Mouse (Mus musculus) heart, embryonic 15.5 days (tissue): Measurements from ENCODE around the gene C1s2. TPM values are rescaled to one million over a fixed set of nuclear protein-coding genes. Genes with fewer than 3 reads are reported as not detected.
"Not testable (repeated sequence)": the region's sequence is repeated elsewhere in the genome, so short reads cannot be mapped to it uniquely, and the experiment has no call there.

Source experiments
- ATAC-seq: fragments of 200-750 bp; cut with Nextera tagmentation; replicated peaks from 2 replicates; pipeline ENCODE4 v1.8.0; 2017; ENCODE audit warnings: low read depth, moderate TSS enrichment; ENCODE audit not compliant: insufficient number of reproducible peaks, insufficient read depth, low FRiP score
- H3K27ac ChIP-seq: fragments of 300-500 bp; sonication (generic); 2 replicates; pipeline ENCODE4 v1.5.1; 2015; ENCODE audit warnings: mild to moderate bottlenecking, inconsistent platforms
- H3K27me3 ChIP-seq: fragments of 300-500 bp; sonication (generic); 2 replicates; pipeline ENCODE4 v1.6.1; 2015; ENCODE audit warnings: inconsistent platforms
- H3K36me3 ChIP-seq: fragments of 300-500 bp; sonication (generic); 2 replicates; pipeline ENCODE4 v1.6.1; 2015; ENCODE audit warnings: mild to moderate bottlenecking, inconsistent platforms
- H3K4me1 ChIP-seq: fragments of 300-500 bp; sonication (generic); replicated peaks from 2 replicates; pipeline ENCODE4 v1.6.1; 2015; ENCODE audit warnings: inconsistent platforms
- H3K4me2 ChIP-seq: fragments of 300-500 bp; sonication (generic); 2 replicates; pipeline ENCODE4 v1.6.1; 2015; ENCODE audit warnings: inconsistent platforms, mild to moderate bottlenecking, moderate library complexity
- H3K4me3 ChIP-seq: fragments of 300-500 bp; sonication (generic); 2 replicates; pipeline ENCODE4 v1.5.1; 2015; ENCODE audit warnings: mild to moderate bottlenecking, inconsistent platforms
- H3K9ac ChIP-seq: fragments of 300-500 bp; sonication (generic); 2 replicates; pipeline ENCODE4 v1.6.1; 2015; ENCODE audit warnings: mild to moderate bottlenecking, inconsistent platforms
- H3K9me3 ChIP-seq: fragments of 300-500 bp; sonication (generic); replicated peaks from 2 replicates; pipeline ENCODE4 v1.6.1; 2016; ENCODE audit warnings: inconsistent platforms
- WGBS: fragments of 180-500 bp; shearing (Covaris S2); methylation state at CpG from one replicate; pipeline ENCODE4 v1.1.7; 2015; ENCODE audit warnings: mixed read lengths; 5-methylcytosine and 5-hydroxymethylcytosine counted together
- polyA plus RNA-seq: library from polyadenylated mRNA; unstranded; fragments of >200 nt; fragmentation: Nextera tagmentation; extraction: Ambion mirVana; gene quantifications from 2 replicates; pipeline ENCODE4 v1.2.1, GENCODE M21; 2015

Gene C1s2
- not detected in 2 replicates for polyA plus RNA-seq

DNA sequence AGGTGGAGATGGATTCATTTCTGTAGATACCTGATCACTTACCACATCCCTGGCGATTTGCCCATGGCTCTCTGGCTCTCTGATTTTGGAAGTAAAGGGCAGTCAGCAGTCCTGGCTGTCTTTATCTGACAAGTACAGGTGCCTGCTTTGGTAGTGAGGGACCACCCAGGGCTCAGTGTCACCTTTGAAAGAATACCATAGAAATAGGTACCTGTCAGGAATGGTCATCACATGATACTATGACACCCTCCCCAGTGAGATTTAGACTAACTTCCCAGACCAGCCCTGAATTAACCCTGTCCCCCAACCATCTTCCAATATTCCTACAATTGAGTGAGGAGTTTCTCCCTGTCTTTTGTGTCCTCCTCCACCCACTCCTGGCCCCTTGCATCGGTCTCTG, at the start of gene C1s2:
Gene C1s2 (minus strand): TSS at position 101 of the 400 bp plus-strand sequence.
- 70% methylated on average over 2 of the region's 2 CpGs for WGBS
- ATAC-seq, H3K9me3 ChIP-seq: not testable (repeated sequence)

DNA sequence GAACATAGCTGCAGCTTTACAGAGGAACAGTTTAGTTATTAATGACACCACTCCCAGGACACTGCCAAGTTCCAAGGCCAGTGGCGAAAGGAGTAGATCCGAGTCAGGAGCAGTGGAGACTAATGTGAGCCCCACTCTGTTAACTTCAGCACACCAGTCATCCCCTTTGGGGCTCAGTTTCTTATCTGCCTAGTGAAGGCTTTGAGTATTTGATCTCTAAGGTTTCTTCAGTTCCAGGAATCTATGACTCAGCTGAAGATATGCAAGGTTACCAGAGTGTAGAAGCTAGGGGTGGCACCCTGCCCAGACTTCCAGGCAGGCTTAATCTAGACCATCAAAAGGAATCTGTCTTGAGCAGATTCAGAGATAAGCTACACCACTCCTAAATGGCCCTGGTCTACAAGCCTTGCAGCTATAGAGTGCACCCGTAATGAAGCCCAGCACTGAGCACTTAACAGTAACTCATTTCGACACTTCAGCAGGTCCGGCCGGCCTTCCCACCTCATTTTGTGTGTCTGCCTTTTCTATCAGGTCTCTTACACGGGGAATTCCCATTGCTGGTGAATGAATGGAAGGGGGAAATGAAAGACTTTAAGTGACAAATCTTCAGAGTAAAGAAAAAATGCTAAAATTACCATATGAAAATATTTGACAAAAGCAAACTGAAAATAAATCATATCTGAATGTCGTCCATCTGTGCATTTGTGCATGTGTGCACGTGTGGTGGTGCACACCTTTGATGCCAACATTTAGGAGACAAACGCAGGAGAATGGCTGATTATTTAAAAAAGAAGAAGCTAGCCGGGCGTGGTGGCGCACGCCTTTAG, 47.9 kb upstream of the C1s2 start:
- Histone ChIP-seq H3K27ac (no peak overlapping the region), H3K4me2 (no peak overlapping the region), H3K4me1 (peaks cover 19% of the 10 kb centered on the region), H3K36me3 (no peaks in the 10 kb centered on the region), H3K27me3 (no peaks in the 10 kb centered on the region), H3K4me3 (no peak overlapping the region), H3K9me3 (no peaks in the 10 kb centered on the region), H3K9ac (no peak overlapping the region)
- 55% methylated on average over 14 of the region's 14 CpGs for WGBS
- peak; percentile 41 for ATAC-seq

More for the DNA sequence above, at the start of gene C1s2:
- H3K4me1 ChIP-seq, H3K9ac ChIP-seq, H3K27me3 ChIP-seq, H3K4me2 ChIP-seq, H3K36me3 ChIP-seq, H3K4me3 ChIP-seq, H3K27ac ChIP-seq: not testable (repeated sequence)

GRCm38 (mm10) chr6:124682291-124682690, 46.4 kb upstream of the C1s2 start:
- peaks cover 19% of the 10 kb centered on the region for H3K4me1 ChIP-seq
- H3K9ac ChIP-seq, H3K36me3 ChIP-seq, H3K9me3 ChIP-seq, H3K27me3 ChIP-seq, ATAC-seq, H3K4me3 ChIP-seq, H3K27ac ChIP-seq, H3K4me2 ChIP-seq: not testable (repeated sequence)
- 74% methylated on average over 6 of the region's 6 CpGs for WGBS

DNA sequence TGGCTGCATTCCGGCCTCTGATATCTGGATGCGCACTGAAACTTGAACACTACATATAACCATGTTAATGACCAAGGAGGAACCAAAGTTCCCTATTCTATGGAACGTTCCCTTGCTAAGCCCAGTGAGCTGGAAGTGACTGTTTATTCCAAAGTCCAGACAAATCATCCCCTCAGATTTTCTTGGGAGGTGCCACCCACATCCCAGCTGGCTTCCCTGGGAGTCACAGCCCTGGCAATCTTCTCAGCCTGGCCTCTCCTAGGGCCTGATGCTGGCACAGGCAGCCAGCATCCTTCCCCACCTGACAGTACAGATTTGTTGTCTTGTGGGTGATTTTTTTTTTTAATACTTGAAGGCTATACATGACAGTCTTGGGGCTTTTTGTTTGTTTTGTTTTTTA, 43.6 kb upstream of the C1s2 start:
- Histone ChIP-seq H3K27ac (no peak overlapping the region), H3K27me3 (no peaks in the 10 kb centered on the region), H3K9ac (no peak overlapping the region), H3K4me1 (peaks cover 14% of the 10 kb centered on the region), H3K36me3 (no peaks in the 10 kb centered on the region), H3K9me3 (no peaks in the 10 kb centered on the region), H3K4me2 (no peak overlapping the region), H3K4me3 (no peak overlapping the region)
- 84% methylated on average over 3 of the region's 3 CpGs for WGBS
- ATAC-seq: no peak

- Histone ChIP-seq H3K36me3 (0 out of 2 replicates have a peak, but pooled peaks cover 3% of the 10 kb centered on the region), H3K27ac (no peak overlapping the region), H3K4me3 (no peak overlapping the region), H3K4me2 (no peak overlapping the region), H3K4me1 (peaks cover 12% of the 10 kb centered on the region), H3K9me3 (no peaks in the 10 kb centered on the region), H3K9ac (no peak overlapping the region), H3K27me3 (no peaks in the 10 kb centered on the region)
- no peak for ATAC-seq
- WGBS: 66% methylated on average over 7 of the region's 7 CpGs
These were observed 42.9 kb upstream of the C1s2 start for GRCm38 (mm10) chr6:124678769-124679168.

DNA sequence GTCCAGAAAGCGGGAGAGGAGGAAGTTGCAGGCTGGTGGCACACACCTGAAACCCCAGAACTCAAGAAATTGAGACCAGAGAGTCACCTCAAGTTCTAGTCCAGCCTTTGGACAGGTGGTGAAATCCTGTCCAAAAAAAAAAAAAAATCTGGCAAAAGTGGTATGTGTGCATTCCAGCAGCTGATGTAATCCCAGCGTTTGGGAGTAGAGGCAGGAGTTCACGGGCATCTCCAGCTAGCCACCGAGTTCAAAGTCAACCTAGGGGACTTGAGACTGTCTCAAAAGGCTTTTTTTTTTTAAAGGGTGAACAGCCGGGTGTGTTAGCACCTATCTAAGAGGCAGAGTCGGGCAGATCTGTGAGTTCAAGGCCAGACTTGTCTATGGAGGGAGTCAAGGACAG, 40.3 kb upstream of the C1s2 start:
- no peak for ATAC-seq
- H3K4me2 ChIP-seq: no peak overlapping the region

GRCm38 (mm10) chr6:124674591-124674990, 38.7 kb upstream of the C1s2 start:
- Histone ChIP-seq H3K27me3 (no peaks in the 10 kb centered on the region), H3K4me3 (no peak overlapping the region), H3K9ac (no peak overlapping the region), H3K27ac (no peak overlapping the region), H3K4me1 (no peaks in the 10 kb centered on the region), H3K36me3 (0 out of 2 replicates have a peak, but pooled peaks cover 3% of the 10 kb centered on the region), H3K9me3 (no peaks in the 10 kb centered on the region), H3K4me2 (no peak overlapping the region)
- WGBS: 94% methylated on average over 7 of the region's 7 CpGs
- ATAC-seq: no peak

More for the DNA sequence above, 40.3 kb upstream of the C1s2 start:
- no peak overlapping the region for H3K27ac ChIP-seq
- 0 out of 2 replicates have a peak, but pooled peaks cover 3% of the 10 kb centered on the region for H3K36me3 ChIP-seq
- no peaks in the 10 kb centered on the region for H3K4me1 ChIP-seq
- H3K27me3 ChIP-seq: no peaks in the 10 kb centered on the region
- H3K4me3 ChIP-seq: no peak overlapping the region
- no peak overlapping the region for H3K9ac ChIP-seq
- 75% methylated on average over 6 of the region's 6 CpGs for WGBS
- H3K9me3 ChIP-seq: no peaks in the 10 kb centered on the region

- Histone ChIP-seq H3K27me3 (no peaks in the 10 kb centered on the region), H3K4me1 (no peaks in the 10 kb centered on the region)
- 85% methylated on average over 9 of the region's 9 CpGs for WGBS
These were observed 37.7 kb upstream of the C1s2 start for GRCm38 (mm10) chr6:124673619-124674018.

GRCm38 (mm10) chr6:124672100-124672499, 36.2 kb upstream of the C1s2 start:
- Histone ChIP-seq H3K9ac (no peak overlapping the region), H3K4me1 (no peaks in the 10 kb centered on the region), H3K27ac (no peak overlapping the region), H3K27me3 (no peaks in the 10 kb centered on the region), H3K9me3 (no peaks in the 10 kb centered on the region), H3K36me3 (0 out of 2 replicates have a peak, but pooled peaks cover 3% of the 10 kb centered on the region), H3K4me3 (no peak overlapping the region), H3K4me2 (no peak overlapping the region)
- 64% methylated on average over 6 of the region's 6 CpGs for WGBS
- no peak for ATAC-seq

More at GRCm38 (mm10) chr6:124673619-124674018, 37.7 kb upstream of the C1s2 start:
- Histone ChIP-seq H3K4me2 (no peak overlapping the region), H3K9me3 (no peaks in the 10 kb centered on the region), H3K9ac (no peak overlapping the region), H3K36me3 (0 out of 2 replicates have a peak, but pooled peaks cover 3% of the 10 kb centered on the region), H3K4me3 (no peak overlapping the region), H3K27ac (no peak overlapping the region)
- no peak for ATAC-seq

- Histone ChIP-seq H3K36me3 (0 out of 2 replicates have a peak, but pooled peaks cover 3% of the 10 kb centered on the region), H3K4me3 (no peak overlapping the region), H3K4me1 (no peaks in the 10 kb centered on the region), H3K4me2 (no peak overlapping the region), H3K9me3 (no peaks in the 10 kb centered on the region), H3K9ac (no peak overlapping the region), H3K27ac (no peak overlapping the region), H3K27me3 (no peaks in the 10 kb centered on the region)
- WGBS: 84% methylated on average over 7 of the region's 7 CpGs
- no peak for ATAC-seq
These were observed 34.5 kb upstream of the C1s2 start for GRCm38 (mm10) chr6:124670281-124670900.

GRCm38 (mm10) chr6:124669234-124669859, 33.5 kb upstream of the C1s2 start:
- peaks cover under 1% of the 10 kb centered on the region; the same call in 1 of the 2 replicates for H3K4me1 ChIP-seq
- H3K27me3 ChIP-seq: no peaks in the 10 kb centered on the region
- H3K4me3 ChIP-seq: no peak overlapping the region
- ATAC-seq: no peak
- no peak overlapping the region for H3K4me2 ChIP-seq
- no peak overlapping the region for H3K27ac ChIP-seq
- no peaks in the 10 kb centered on the region for H3K9me3 ChIP-seq
- H3K9ac ChIP-seq: no peak overlapping the region
- 0 out of 2 replicates have a peak, but pooled peaks cover 3% of the 10 kb centered on the region for H3K36me3 ChIP-seq
- 81% methylated on average over 11 of the region's 11 CpGs for WGBS
